Mouse (Mus musculus): ENCODE data around the gene Dvl3.
"Not testable (repeated sequence)": the region's sequence is repeated elsewhere in the genome, so short reads cannot be mapped to it uniquely, and the experiment has no call there.

Dvl3 gene

DNA sequence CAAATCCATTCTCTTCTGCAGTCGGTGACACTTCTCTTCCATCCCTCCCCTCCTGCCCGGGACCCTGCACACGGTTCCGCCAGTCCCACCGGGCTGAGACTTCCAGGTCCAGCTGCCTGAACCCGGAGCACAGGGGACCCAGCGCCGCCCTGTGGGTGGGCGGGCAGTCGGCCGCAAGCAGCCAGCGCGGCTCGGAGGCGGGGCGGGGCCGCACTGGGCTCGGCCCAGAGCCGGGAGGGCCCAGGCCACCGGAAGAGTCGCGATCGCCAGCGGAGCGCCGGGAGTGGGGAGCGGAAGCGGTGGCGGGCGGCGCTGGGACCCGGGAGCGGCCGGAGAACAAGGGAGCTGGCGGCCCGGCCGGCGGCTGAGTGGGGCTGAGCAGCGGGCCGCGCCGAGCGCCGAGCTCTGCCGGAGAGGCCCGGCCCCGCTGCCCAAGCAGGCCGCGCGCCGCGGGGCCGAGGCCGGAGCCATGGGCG lies at the start of gene Dvl3:
Gene Dvl3 (plus strand): TSS at position 257 of the 476 bp plus-strand sequence.
- no peak for DNase-seq (ENCODE audit: extremely low spot score, low read depth, low spot score)

DNA sequence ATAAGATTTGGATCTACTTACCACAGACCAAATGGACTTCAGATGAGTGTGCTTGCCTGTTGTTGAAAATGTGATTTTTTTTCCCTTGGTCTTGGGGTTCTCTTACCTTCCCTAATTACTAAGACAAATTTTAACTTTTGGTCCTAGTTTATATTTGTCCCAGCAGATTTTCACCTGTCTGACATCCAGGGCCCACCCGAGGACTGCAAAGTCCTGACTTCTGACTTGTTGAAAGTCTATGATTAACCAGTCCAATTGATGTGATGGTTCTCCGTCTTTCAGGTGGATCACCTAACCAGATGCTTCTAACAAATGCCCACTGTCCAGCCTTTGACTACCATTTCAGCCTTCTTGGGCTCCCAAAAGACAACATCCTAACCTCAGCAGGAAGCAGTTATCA lies 45.8 kb upstream of the Dvl3 start:
- DNase-seq (ENCODE audit: extremely low spot score, low read depth, low spot score), result no peak

DNA sequence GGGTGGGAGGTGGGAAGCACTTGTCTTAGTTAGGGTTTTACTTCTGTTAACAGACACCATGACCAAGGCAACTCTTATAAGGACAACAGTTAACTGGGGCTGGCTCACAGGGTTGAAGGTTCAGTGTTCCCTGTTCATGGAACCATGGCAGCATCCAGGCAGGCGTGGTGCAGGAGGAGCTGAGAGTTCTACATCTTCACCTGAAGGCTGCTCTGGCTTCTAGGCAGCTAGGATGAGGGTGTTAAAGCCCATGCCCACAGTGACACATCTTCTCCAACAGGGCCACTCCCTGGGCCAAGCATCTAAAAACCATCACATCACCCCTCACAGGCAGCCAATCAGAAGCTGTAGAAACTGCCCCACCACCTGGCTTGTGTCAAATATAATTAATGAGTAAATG lies 45.1 kb upstream of the Dvl3 start:
- DNase-seq (ENCODE audit: extremely low spot score, low read depth, low spot score), result no peak

DNA sequence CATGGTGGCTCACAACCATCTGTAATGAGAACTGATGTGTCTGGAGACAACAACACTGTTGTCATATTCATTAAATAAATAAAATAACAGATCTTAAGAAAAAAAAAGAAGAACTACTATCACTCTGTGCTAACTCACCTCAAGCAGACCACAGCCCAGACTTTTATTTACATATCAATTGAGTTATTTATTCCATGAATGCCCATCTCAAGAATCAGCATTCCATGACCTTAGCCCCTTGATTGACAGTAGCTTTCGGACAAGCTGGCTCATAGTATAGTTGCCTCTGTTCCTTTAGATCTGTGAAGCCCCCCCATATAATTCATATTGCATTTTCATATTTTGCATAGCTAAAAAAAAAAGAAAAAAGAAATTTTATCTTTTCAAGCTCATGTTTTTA lies 43.0 kb upstream of the Dvl3 start:
- no peak for DNase-seq (ENCODE audit: extremely low spot score, low read depth, low spot score)

DNA sequence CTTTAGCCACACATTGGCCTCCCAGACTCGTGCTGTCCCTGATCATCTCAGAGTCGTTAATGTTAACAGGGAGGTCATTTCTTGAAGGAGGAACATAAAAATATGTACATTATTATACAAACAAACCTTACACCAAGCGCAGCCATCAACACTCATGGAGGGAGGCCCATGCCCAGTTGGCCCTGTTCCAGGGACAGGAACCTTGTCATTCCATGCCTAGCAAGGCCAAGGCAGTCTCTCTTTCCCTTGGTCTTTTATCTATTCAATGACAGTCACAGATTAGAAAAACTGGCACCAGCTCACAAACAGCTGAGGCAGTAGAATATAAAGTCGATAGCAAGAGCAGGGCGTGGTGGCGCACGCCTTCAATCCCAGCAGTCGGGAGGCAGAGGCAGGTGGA lies 42.6 kb upstream of the Dvl3 start:
- no peak for DNase-seq (ENCODE audit: extremely low spot score, low read depth, low spot score)

DNA sequence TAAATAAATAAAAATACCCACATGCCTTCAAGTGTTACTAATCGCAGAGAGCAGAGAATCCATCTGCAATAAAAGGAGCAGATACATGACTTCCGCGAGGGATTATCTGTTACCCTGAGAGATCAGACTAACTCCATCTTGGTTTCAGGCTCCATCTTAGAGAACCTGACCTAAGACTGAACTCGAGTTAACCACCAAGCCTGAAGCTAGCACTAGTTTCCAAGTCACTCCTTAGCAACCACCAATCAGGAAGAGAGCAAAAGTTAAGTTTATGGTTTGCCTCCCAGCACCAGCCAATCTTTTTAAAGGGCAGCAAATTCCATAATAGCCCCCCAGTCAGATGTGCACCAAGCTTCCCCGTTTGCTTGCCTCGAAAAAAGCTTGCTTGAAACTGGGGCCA lies 42.0 kb upstream of the Dvl3 start:
- no peak for DNase-seq (ENCODE audit: extremely low spot score, low read depth, low spot score)

DNA sequence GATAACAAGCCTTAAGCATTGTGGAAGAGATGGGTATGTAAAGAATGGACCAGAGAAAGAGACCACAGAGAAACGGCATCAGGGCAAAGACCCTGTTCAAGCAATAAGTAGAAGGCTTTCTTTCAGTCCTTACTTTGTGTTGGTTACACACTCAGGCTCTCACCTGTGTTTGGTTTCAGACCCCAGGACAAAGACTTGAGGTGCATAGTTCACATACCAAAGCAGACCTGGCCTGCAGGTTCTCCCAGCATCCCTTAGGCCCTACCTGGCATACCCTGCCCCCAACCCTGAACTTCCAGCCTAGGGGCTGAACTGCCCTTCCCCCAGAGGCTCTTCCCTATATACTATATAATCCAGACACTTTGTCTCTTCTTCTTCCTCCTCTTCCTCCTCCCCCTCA lies 41.4 kb upstream of the Dvl3 start:
- DNase-seq (ENCODE audit: extremely low spot score, low read depth, low spot score), result no peak

DNA sequence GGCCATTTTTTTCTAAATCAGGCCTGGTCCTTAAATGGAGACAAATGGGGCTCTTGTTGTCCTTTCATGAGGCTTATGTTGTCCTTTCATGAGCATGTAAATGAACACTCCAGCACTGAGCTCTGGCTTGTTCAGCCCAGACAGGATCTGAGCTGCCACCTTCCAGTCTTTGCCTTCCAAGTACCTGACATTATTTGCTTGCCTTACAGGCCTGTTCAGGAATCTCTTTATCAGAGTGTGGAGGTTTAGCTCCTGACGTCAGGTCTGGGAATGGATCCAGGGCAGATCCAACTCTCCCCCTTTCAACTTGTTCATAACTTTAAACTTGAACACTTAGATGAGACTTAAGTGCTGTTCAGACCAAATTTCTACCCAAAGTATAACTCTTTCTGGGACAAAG lies 39.9 kb upstream of the Dvl3 start:
- DNase-seq (ENCODE audit: extremely low spot score, low read depth, low spot score), result no peak

DNA sequence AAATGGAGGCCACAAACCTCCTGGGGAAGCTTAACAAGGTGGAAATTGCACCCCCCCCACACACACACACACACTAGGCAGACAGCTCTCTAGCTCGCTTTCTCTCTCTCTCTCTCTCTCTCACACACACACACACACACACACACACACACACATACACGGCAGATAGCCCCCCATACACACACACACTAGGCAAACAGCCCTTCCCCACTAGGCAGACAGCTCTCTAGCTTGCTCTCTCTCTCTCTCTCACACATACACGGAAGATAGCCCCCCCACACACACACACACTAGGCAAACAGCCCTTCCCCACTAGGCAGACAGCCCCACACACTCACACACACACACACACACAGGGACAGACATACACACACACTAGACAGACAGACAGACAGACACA lies 39.5 kb upstream of the Dvl3 start:
- DNase-seq (ENCODE audit: extremely low spot score, low read depth, low spot score), result no peak

DNA sequence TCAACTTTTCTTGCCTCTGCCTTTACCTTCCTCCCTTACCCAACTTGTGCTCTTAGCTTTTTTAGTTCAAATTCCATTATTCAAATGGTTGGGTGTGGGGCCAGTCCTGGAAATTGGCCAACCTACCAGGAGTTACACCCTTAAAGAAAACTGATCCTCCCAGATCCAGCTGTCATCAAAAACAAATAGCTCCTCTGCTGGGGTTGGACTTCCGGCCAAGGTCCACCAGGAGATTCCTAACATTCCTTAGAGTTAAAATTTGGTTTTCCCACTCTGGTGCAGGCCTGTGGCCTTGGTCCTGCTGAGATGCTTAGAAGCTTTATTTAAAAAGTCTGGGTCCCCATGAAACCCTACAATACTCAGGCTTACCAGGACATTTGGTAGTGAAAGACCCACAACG lies 38.3 kb upstream of the Dvl3 start:
- no peak for DNase-seq (ENCODE audit: extremely low spot score, low read depth, low spot score)

DNA sequence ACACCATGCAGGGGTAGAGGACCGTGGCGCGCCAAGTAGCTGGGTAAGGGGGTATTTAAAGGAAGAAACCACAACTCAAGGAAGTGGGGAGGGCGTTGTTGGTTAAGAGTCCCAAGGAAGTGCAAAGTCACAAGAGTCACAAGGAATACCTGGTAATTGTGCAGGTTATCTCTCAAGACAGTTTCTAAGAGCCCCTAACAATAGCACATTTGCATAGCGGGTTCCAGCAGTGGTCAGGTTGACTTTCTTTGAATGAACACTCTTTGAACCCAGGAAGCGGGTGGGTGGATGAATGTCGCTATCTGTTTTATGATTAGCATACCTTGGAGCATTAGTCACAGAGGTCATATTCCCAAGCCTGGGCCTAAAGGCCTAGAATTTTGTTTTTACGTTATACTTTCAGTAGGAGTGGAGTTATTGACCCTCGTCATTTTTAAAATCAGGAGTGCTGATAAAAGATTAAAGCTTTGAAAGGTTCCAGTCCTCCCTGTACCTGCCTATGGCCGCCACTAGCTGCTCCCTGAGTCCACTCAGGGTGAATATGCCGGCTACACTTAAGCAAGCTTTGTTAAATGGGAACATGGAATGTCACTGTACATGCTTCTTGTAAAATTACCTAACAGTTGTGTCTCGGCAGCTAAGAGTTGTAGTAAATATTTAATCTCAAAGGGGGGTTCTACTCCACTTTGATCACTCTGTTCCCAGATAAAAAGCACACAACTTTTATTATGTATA lies 37.6 kb upstream of the Dvl3 start:
- DNase-seq (ENCODE audit: extremely low spot score, low read depth, low spot score), result not testable (repeated sequence)

DNA sequence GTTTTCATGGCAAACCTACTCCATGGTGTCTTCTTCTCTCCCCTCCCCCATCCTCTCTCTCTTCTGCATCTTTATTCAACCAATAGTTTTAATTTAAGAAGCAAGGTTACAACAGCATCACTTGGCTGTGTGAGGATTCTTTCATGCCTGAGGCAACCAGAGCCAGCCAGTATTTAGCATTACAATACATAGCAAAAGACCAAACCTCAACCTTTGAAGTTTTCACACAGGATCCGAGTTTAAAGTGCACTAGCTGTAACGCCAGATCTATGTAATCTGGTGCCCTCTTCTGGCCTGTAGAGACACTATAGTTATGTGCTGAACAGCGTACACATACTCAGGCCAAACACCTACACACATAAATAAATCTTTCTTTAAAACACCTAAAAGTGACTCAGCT lies 36.7 kb upstream of the Dvl3 start:
- no peak for DNase-seq (ENCODE audit: extremely low spot score, low read depth, low spot score)

DNA sequence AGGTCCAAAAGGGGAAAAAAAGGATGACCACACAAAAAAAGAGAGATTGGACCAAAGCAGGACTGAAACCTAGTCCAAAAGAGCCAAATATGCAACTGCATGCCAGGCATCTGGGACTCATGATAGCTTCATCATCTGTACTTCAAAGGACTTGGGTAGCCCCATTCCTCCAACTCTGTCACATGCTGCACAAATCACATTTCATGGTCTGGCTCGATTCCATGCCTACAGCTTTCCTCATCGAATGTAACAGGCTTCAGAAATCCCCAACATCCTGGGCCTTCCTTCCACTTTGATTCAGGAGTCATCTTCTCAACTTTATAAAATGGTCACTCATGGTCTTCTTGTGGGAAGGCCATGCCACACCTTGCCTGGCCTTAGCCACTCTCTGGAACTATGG lies 35.0 kb upstream of the Dvl3 start:
- no peak for DNase-seq (ENCODE audit: extremely low spot score, low read depth, low spot score)

DNA sequence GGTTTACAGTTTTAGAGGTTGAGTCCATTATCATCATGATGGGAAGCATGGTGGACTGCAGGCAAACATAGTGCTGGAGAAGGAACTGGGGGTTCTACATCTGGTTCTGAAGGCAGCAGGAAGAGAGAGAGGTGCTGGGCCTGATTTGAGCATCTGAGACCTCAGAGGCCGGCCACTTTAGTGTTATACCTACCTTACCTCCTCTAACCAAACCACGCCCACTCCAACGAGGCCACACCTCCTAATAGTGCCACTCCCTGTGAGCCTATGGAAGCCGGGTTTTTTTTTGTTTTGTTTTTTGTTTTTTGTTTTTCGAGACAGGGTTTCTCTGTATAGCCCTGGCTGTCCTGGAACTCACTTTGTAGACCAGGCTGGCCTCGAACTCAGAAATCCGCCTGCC lies 33.1 kb upstream of the Dvl3 start:
- not testable (repeated sequence) for DNase-seq (ENCODE audit: extremely low spot score, low read depth, low spot score)

DNA sequence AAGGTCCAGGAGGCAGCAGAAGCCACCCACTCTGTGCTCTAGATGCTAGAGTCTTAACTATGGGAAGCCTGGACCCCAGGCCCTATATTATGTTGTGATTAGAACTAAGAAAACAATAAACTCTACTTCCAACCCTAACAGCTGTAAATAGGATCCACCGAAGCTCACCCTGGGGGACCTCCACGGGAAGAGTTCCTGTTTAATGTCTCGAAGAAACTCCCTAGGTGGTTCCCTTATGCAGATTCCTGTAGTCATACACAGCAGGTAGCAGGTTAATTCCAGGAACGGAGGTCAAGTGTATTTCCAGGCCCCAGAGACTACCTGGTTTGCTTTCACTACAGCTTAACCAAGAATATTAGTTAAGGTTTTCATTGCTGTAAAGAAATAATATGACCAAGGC lies 31.7 kb upstream of the Dvl3 start:
- no peak for DNase-seq (ENCODE audit: extremely low spot score, low read depth, low spot score)

DNA sequence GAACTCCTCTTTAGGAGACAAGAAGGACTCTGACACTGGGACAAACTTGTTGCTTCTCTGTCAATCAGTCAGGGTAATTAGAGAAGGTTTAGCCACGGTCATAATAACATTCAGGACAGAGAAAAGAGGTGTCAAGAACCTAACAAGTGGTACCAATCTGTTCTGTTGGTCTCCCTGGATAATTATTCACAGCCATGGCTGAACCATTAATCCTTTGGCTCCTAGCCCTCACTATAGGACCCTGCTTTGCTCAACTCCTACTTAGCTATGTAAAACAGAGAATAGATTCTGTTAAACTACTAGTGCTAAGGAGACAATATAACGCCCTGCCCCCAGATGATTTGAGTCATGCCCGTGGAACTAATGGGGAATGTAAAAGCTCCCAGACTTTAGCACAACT lies 30.7 kb upstream of the Dvl3 start:
- no peak for DNase-seq (ENCODE audit: extremely low spot score, low read depth, low spot score)

DNA sequence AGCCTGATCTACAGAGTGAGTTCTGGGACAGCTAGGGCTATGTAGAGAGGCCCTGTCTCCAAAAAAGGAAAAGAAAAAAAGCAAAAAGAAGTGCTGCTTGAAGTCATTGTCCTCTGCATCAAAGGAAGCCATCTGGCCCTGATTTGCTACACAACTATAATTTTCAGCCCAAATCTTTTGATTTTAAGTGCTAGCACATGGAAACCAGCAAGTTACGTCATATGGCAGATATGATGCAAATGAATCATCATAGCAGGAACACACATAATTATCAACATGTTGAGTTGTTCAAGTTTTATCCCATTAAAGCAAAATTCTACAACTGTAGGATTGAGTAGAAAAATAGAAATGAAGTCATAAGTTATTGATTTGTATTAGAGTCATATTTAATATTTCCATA lies 28.6 kb upstream of the Dvl3 start:
- no peak for DNase-seq (ENCODE audit: extremely low spot score, low read depth, low spot score)

DNA sequence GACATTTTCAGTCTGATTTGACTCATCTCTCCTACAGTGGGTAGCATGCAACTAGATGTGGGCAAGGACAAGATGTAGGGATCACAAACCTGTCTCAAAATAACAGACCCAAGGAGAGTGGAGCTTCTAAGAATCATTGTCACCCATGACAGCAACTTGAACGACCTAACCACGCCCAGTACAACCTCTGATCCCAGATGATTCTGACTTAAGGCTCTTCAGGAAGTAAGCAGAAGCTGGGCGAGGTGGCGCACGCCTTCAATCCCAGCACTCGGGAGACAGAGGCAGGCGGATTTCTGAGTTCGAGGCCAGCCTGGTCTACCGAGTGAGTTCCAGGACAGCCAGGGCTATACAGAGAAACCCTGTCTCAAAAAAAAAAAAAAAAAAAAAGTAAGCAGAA lies 28.0 kb upstream of the Dvl3 start:
- not testable (repeated sequence) for DNase-seq (ENCODE audit: extremely low spot score, low read depth, low spot score)

DNA sequence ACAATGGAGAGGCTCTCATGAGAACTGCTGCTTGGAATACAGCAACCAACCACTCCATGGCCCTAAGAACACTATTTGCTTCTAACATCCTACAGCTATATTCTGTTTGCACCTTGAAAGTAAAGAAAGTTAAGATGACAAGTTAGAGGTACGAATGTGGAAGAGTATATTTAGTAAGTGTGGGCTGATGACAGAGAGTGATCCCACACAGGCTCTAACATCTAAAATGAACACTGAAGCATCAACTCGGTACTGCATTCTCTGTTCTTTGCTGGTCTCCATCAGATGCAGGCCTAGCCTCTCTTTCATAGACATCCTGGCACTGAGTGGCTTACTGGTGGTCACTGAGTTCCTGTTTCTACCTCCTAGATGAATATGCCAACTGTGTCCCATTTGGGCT lies 27.5 kb upstream of the Dvl3 start:
- DNase-seq (ENCODE audit: extremely low spot score, low read depth, low spot score), result no peak

DNA sequence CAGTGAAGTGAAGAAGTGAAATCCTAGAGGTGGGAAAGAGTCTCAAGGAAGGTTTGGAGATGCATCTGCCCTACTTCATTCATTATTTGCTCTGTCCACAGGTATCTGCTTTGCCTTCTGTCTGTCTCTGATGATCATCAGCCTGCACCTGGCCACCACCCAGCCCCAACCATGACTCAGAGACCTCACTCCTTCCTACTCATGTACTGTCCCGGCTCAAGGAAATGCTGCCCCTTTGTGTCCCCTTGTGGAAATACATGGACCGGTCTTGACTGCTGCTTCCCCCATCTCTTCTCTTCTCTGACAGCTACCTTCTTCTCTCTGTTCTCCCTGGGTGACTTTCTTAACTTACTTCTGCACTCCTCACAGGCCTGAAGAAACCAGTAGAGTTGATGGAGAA lies 26.2 kb upstream of the Dvl3 start:
- no peak for DNase-seq (ENCODE audit: extremely low spot score, low read depth, low spot score)

DNA sequence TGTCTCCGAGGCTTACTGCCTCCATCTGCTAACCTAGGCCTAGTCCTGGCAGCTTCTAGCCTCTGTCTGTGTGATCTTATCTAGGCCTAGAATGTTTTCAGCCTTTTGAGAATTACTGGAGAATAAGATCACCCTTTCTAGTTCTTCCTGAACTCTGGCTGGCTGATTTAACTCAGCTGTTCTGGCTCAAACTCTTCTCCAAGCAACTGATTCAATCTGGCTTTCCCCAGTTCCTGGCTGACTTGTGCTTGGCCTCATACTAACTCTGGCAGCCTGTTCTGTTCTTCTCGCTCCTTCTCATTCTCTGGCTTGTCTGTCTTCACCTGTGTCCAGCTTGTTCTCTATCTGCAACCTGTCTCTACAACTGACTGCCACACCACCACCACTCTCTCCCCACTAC lies 25.5 kb upstream of the Dvl3 start:
- no peak for DNase-seq (ENCODE audit: extremely low spot score, low read depth, low spot score)

DNA sequence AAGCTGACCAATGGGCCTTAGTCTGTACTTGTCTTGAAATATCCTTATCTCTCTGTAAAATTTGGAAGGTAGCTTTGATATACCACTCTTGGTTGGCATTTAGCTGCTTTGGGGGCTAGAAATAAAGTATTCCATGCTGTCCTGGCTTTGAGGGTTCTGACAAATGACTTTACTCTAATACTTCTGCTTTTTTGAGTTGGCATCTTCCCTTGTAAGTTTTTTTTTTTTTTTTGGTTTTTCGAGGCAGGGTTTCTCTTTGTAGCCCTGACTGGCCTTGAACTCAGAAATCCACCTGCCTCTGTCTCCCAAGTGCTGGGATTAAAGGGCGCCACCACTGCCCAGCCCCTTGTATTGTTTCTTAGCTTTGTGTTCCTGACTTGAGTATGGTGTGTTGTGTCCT lies 23.3 kb upstream of the Dvl3 start:
- DNase-seq (ENCODE audit: extremely low spot score, low read depth, low spot score), result no peak

All from hindlimb bud, embryonic 11.5 days (tissue).